Mouse (Mus musculus): ENCODE measurements around the gene Sergef.

Sergef gene

GRCm38 (mm10) chr7:46492134-46492678 is 147.4 kb downstream of the Sergef start:
- no peak for DNase-seq

GRCm38 (mm10) chr7:46487354-46487753 is 152.3 kb downstream of the Sergef start:
- DNase-seq: peak; percentile 68

GRCm38 (mm10) chr7:46486761-46487160 is 152.8 kb downstream of the Sergef start:
- no peak for DNase-seq

GRCm38 (mm10) chr7:46484223-46484622 is 155.4 kb downstream of the Sergef start:
- no peak for DNase-seq

GRCm38 (mm10) chr7:46483050-46483449 is 156.6 kb downstream of the Sergef start:
- no peak for DNase-seq

GRCm38 (mm10) chr7:46482099-46482531 is 157.5 kb downstream of the Sergef start:
- DNase-seq: no peak

GRCm38 (mm10) chr7:46479793-46480192 is 159.8 kb downstream of the Sergef start:
- peak; percentile 82 for DNase-seq

- no peak for DNase-seq
Observed at GRCm38 (mm10) chr7:46477456-46477855, 162.2 kb downstream of the Sergef start.

GRCm38 (mm10) chr7:46475464-46475863 is 164.1 kb downstream of the Sergef start:
- no peak for DNase-seq

- no peak for DNase-seq
Observed at GRCm38 (mm10) chr7:46473141-46473540, 166.5 kb downstream of the Sergef start.

- DNase-seq: no peak
Observed at GRCm38 (mm10) chr7:46471054-46471737, 168.4 kb downstream of the Sergef start.

- no peak for DNase-seq
Observed at GRCm38 (mm10) chr7:46469542-46469941, 170.1 kb downstream of the Sergef start.

- no peak for DNase-seq
Observed at GRCm38 (mm10) chr7:46466422-46466981, 173.1 kb downstream of the Sergef start.

- DNase-seq: no peak
Observed at GRCm38 (mm10) chr7:46463136-46463535, 176.5 kb downstream of the Sergef start.

- DNase-seq: no peak
Observed at GRCm38 (mm10) chr7:46462287-46462686, 177.3 kb downstream of the Sergef start.

GRCm38 (mm10) chr7:46459605-46460245 is 179.9 kb downstream of the Sergef start:
- no peak for DNase-seq

- peak; percentile 84 for DNase-seq
Observed at GRCm38 (mm10) chr7:46459200-46459599, 180.4 kb downstream of the Sergef start.

GRCm38 (mm10) chr7:46457889-46458288 is 181.7 kb downstream of the Sergef start:
- no peak for DNase-seq

- DNase-seq: peak; percentile 89
Observed at GRCm38 (mm10) chr7:46453930-46454679, 185.5 kb downstream of the Sergef start.

GRCm38 (mm10) chr7:46448922-46449645 is 190.5 kb downstream of the Sergef start:
- no peak for DNase-seq

GRCm38 (mm10) chr7:46447473-46448165 is 192.0 kb downstream of the Sergef start:
- peak; percentile 78 for DNase-seq

- DNase-seq: peak; percentile 85
Observed at GRCm38 (mm10) chr7:46445896-46446295, 193.7 kb downstream of the Sergef start.

All from cerebellum, adult 9-10 months (tissue).